Mouse (Mus musculus) G1E-ER4 (cell line): ENCODE data around the gene Rad51ap2. TPM values are rescaled to one million over a fixed set of nuclear protein-coding genes. Genes with fewer than 3 reads are reported as not detected.

Experiments used
- GATA1 ChIP-seq: IDR thresholded peaks from one replicate; pipeline ENCODE4 v1.8.0; 2012; ENCODE audit warnings: low read length, inconsistent platforms
- polyA plus RNA-seq: library from polyadenylated mRNA; stranded (reverse); fragments of >175 nt; gene quantifications from 2 replicates; pipeline ENCODE4 v1.2.3, GENCODE M21; 2012

The Rad51ap2 gene
- polyA plus RNA-seq = not detected in 2 replicates

DNA sequence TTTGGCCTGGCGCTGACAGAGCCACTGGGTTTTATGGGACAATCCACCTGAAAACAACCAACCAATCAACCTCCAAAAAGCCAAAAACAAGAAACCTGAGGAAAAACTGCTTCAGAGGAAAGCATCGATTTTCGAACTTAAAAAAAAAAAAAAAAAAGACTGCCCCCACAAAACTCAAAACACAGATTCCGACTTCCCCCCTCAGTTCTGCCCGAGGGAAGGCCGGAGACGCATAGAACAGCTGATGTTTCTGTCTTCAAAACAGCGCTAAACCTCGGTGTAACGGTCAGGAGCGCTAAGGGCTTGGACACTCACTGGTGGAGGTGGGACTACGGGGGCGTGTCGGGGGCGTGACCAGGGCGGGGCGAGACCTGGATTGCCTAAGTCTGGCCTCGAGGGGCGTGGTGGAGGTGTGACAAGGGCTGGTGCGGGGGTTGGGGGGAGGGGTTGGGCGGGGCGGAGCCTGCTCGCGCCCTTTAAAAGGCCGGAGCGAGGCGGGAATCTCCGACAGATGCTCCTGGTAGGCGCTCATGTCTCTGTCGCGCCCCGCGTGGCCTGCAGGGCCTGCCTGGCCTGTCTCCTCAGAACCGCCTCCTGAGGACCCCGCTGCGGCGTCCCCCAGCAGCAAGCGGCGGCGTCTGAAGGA lies at the start of gene Rad51ap2:
Gene Rad51ap2, plus strand, starts transcription at position 531 of the 646 bp plus-strand sequence.
- no peak for TF ChIP-seq GATA1

DNA sequence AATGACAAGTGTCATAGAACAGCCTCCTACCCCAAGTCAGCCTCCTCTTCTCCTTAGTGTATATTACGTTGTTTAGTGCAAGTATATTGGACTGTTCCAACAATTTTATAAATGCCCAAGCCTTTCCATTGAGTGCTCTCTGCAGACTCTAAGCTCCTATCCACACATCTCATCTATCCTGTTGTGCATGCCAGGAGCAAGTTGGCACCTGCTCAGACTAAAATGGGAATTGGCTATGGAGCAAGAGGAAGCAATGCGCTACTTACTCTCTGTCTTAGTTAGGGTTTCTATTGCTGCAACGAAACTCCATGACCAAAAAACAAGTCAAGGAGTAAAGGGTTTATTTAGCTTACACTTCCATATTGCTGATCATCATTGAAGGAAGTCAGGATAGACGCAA lies 48.2 kb upstream of the Rad51ap2 start:
- no peak for TF ChIP-seq GATA1

DNA sequence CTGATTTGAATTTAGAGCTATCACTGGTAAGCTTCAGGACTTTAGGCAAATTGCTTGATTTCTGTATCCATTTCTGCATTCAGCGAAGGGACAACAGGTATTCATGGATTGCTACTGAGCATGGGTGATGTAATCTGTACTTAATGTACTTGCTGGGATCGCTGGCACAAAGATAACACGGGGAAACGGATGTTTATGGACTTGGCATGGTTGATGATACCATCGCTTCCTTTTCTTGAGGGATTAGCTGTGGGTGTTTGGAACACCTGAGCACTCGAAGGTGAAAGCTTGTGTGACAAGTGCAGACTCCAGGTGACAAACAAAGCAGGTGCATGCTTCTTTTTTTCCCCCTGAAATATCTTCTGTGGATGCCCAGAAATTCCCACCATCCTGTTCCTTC lies 37.8 kb upstream of the Rad51ap2 start:
- no peak for TF ChIP-seq GATA1

DNA sequence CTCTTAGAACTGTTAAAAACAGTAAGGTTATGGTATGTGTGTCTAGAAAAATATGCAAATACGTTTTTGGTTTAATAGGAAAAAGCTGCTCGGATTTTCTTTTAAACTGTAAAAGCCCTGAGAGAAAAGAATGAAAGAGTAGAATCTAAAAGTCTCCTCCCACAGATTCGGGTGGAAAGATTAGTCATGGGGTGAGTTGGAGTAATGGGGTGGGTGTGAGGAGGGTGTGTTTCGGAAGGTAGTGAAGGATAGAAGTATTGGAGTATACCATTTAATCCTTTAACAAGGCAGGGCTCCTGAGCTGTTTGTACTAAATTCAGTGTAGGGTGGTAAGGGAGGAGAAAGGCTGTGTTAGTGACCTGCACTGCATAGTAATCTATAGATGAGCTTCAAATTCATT lies 28.5 kb upstream of the Rad51ap2 start:
- TF ChIP-seq GATA1 = no peak

DNA sequence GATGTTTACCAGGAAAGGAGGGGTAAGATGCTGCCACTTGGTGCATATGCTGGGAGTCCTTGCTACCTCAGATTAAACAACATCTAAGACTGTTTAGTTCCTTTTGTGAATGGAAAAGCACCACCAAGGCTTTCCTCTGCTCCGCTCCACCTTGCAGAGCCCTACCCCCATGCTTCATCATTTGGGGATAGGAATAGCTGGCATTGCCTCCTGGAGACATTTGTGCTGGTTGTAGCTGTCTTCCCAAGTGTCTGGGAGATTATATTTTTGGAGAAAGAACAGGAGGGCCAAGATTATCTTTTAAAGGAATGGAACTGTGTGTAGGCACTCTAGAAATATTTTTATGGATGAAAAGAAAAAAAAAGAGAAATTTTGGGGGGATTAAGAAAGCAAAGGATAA lies 22.8 kb upstream of the Rad51ap2 start:
- TF ChIP-seq GATA1 = no peak

DNA sequence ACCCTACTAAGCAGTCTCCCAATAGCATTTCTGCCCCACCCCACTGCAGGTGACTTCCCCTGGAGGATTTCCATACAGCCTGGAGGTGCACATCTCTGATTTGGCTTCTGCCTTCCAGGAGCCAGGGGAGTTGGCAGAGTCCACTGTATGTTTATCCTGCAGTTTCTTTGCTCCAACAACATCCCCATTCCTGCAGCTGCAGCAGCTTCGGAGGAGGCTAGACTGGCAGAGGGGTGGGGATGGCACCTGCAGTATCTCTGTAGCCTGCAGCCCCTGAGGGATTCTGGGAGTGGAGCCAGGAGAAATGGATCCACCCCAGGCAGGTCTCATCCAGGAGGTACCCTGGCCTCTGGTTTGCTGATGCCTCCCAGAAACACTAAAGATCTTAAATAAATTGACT lies 22.2 kb upstream of the Rad51ap2 start:
- no peak for TF ChIP-seq GATA1

DNA sequence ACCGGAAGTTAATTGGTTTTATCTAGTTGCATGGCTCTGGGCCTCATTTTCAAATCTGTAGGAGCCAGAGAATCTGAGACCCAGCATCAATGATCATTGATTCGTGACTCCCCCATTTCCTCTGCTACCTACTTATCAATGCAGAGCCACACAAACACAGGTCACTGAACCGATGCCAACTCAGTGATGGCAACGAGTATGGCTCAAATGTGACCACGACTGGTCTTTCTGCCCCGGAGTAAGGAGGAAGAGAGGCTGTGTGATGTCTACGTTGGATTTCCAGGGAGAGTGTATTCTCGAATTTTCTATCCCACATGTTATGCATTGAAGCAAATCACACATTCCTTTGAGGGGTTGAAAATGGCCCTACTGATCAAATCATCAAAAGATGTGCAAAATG lies 21.4 kb upstream of the Rad51ap2 start:
- TF ChIP-seq GATA1 = no peak

DNA sequence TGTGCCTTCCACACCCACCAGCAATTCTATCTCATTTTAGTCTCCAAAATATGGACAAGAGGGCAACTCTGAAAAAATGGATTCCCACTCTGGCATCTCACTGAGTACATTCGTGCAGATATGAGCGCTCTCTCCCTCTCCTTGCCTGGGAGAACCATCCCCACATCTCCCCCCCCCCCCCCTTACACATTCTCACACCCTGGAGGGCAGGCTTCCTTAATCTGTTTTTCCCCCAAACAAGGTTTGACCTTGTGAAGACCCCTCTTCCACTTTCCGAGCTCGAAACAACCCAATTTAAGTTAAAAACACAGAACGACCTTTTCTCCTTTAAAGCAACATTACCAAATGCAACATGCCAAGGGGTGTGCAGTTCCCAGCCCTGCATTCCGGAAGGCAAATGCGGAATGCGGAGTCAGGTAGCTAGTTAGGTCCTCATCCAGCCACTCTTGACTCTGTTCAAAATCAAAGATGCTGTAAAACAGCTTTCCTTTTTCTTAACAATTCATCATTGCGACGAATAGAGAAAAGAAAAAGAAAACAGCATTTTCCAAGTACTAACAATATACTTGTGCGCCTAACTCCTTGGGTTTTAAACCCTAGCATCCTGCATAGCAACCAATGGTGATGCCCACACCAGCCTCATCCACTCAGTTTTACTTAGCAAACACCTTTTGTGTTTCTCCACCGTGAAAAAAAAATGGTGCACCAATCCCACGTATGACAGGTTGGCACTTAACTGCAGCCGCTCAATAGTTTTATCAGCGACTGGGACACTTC lies 20.4 kb upstream of the Rad51ap2 start:
- no peak for TF ChIP-seq GATA1

DNA sequence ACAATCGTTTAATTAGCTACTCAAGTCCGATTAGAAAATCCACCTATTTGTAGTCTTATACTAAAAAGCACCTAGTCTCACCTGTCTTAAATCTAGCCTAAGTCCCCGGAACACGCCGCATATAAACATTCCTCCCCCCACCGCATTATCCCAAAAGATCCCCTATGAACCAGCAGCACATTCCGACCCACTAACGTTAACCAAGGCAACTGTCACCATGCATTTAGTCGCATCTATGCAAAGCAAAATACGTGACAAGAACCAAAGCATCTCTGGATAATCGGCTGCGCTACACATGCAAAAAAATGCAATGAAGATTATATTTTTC lies 19.9 kb upstream of the Rad51ap2 start:
- no peak for TF ChIP-seq GATA1

DNA sequence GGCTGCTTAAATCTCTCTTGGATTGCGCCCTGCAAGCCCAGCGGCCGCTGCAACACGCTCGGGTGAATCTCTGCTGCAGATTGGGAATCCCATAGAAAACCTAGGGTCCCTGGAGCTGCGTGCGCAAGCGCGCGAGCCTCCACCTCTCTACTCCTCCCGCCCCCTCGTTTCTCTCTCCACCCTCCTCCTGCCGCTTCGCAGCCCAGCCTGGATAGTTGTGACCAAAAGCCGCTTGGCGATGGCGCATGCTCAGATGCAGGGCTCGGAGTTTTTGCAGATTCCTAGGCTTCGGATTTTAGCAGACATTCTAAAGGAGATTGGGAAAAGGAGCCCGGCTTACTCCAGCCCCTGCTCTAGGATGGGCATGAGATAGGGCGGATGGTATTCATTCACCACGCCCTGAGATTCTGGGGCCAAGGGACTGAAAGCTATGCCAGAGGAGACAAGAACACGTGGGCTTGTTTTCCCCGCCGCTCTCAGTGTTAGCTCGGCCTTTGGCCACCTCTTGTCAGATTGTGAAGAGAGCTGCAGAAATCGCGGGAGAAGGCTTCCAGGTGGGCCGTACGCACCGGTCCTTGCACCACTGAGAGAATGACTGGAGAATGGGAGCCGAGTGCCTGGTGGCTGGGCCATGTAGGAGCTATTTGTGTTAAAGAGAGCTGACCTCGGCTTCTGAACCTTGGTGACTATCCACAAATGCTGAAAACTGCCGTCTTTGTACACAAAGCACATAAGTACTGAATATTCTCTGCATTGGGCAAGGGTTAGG lies 19.2 kb upstream of the Rad51ap2 start, which contains the start of gene Vsnl1:
Gene Vsnl1, minus strand, starts transcription at position 117 of the 769 bp plus-strand sequence.
- no peak for TF ChIP-seq GATA1

DNA sequence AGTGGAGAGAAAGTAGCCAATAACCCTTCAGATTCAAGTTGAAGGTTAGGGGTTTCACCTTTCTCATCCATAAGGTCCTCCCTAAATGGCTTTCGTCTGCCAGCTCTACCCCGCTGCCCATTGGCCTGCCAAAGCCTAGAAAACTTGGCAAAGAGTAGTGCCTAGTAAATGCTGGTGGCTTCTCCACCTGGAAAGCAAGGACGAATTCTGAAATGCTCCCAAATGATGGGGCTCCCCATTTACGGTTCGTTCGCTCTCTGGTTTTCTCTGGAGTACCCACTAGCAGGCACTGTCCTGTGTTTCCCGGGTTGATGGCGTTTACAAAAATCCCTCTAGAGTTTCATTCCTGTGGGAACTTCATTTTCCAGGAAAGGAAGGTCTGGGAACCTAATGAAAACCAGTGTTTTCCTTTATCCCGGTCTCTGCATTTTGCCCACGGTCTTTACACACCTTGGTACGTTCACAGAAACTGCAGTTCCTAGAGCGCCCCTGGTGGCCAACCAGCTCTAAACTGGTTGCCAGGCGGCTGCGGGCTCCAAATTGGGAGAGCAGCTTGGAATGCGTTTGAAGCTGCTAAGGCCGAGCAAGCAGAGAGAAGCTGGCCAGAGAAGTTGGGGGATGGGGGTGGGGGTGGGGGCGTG lies 18.5 kb upstream of the Rad51ap2 start:
- TF ChIP-seq GATA1 = no peak

DNA sequence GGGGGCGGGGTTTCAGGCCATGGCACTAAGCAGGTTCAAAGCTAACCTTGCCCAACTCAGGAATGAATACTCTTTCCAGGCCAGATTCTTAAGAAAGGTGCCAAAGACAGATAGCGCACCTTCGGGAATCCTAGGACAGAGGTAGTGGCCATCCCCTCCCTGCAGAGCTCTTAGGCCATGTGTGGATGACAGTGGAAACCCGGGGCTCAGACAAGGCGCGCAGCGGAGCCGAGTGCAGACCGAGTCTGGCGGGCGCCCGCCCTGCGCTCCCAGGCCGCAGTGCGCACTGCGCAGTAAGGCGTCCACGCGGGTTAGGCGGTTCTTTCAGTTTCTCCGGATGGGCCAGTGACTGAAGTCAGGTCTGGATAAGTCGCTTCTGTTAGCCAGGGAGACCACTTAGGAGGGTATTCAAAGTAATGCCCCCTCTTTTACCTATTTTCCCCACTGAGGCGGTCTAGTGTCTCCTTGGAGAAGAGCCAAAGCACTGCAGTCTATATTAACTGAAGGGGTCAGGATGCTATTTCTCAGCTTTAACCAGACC lies 17.9 kb upstream of the Rad51ap2 start:
- TF ChIP-seq GATA1 = no peak

DNA sequence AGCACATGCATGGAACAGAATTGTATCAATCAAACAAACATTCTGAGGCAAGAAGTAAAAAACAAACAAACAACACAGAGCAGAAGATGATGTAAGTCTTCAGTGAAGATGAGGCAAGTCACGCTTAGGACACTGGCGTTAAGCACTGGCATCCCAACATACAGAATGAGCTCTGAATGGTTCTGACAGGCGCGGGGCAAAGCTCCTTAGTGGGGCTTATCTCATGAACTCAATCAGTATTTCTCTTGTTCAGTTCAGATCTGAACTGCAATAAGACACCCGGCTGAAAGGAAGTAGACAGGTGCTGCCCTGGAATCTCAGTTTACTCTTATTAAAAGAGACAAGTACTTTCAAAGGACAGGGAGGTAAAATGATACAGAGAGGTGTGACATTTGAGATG lies 1.7 kb upstream of the Rad51ap2 start:
- no peak for TF ChIP-seq GATA1

DNA sequence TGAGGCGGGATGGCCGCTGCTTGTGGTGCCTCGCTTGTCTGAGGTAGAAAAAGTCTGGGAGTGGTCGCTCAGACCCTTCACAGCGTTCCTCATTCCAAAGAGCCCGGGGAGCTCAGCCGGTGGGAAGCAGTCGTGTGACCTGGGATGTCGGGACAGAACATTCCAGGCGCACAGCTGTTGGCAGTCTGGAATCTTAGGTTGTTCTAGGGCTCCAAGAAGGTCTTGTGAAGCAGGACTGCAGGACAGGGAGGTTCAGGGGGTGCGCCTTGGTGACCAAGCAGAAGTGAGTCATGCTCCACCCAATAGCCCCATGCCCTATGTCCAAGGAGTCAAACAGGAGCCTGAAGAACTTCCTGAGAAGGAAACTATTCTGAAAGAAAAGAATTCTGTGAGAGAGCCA lies 334 bp downstream of the Rad51ap2 start:
- TF ChIP-seq GATA1 = no peak

DNA sequence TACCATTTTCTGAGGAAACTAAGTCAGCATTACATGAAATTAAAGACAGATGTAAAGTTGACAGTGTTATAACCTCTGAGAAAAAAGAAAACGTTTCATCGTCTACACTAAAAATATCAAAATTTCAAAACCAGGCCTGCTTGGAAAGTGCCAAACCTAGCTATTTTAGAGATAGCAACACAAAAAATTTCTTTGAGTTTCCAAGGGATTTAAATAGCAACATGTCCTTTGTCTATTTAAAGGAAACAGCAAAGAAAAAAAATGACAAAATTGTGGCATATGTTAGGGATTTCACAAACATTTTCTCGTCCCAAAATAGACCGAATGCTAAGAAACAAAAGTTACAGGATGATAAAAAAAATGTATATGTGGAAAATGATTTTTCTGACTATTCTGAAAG lies 753 bp downstream of the Rad51ap2 start:
- TF ChIP-seq GATA1 = no peak

Other genes starting within 250 kb of the Rad51ap2 start
- not detected in 2 replicates for gene Msgn1, start 247.1 kb upstream of the Rad51ap2 start, polyA plus RNA-seq
- gene Gen1, start 190.3 kb upstream of the Rad51ap2 start, polyA plus RNA-seq = 5.2 and 11.5 TPM in 2 replicates
- 102 and 138 TPM in 2 replicates for gene Smc6, start 190.2 kb upstream of the Rad51ap2 start, polyA plus RNA-seq
- gene Vsnl1, start 19.5 kb upstream of the Rad51ap2 start, polyA plus RNA-seq = not detected in 2 replicates